Mouse (Mus musculus): Measurements from ENCODE around the gene Hivep2. TPM values are rescaled to one million over a fixed set of nuclear protein-coding genes. Genes with fewer than 3 reads are reported as not detected.

Hivep2 gene
- polyA plus RNA-seq, 1 experiment from 2014 or later = 1.2 TPM

DNA sequence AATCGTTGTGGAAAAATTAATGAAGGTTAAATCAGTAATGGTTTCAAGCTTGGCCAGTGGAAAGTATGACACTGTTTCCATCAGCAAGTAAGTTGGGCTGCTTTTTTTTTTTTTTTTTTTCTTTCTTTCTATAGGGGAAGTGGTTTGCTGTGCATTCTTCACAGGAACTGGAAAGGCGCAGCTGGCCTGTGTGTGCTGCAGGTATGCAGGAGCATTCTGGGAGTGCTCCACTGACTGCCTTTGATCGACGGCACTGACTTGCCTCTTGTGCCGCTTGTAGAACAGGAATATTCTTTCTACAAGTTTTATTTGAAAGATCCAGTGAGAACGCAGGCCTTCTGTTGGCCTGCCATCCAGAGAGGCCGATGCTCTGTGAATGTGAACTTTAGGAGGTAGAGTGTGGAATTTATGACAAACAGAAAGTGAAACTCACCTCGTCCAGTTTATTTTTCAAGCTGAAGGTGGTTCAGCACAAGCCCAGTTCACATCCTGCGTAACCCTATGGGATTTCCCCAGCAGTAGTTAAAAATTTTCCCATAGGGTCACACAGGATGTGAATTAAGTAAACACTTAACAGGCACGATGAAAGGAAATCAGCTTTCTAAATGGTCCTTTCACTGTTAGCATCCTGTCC, 120.1 kb downstream of the Hivep2 start:
- Histone ChIP-seq H3K27me3 (ENCODE audit: low read depth, poor library complexity, severe bottlenecking) (no peaks in the 10 kb centered on the region), H3K4me1 (no peaks in the 10 kb centered on the region), H3K4me3 (no peak overlapping the region), H3K27ac (replicated peaks) (no peak overlapping the region), H3K9me3 (replicated peaks) (no peaks in the 10 kb centered on the region), H3K36me3 (no peaks in the 10 kb centered on the region)
- no peak for DNase-seq (ENCODE audit: low spot score)
- WGBS = 87% methylated on average over 10 of the region's 10 CpGs

DNA sequence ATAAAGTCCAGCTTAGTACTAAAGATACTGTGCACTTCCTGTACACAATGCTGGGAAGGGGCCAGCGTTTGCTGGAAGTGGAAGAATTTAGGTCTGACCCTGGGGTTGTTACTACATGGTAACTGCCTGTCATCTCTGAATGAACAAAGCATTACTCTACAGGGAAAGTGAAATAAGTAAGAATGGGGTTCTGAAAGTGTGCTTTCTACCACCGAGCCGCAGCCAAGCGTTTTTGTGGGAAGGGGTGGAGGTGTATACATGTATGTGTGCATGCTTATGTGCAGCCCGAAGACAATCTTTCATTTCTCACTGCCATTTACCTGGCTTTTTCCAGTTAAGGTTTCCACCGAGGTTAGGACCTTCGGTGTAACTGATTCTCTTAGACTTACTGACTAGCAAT, 121.4 kb downstream of the Hivep2 start:
- 86% methylated on average over 7 of the region's 7 CpGs for WGBS

GRCm38 (mm10) chr10:14089488-14089887, 123.6 kb downstream of the Hivep2 start:
- H3K27me3 ChIP-seq (ENCODE audit: low read depth, poor library complexity, severe bottlenecking) = no peaks in the 10 kb centered on the region
- no peak overlapping the region for H3K4me3 ChIP-seq
- DNase-seq (ENCODE audit: low spot score) = peak; percentile 18
- no peaks in the 10 kb centered on the region for H3K4me1 ChIP-seq
- 52% methylated on average over 9 of the region's 9 CpGs for WGBS
- H3K9me3 ChIP-seq (replicated peaks) = no peaks in the 10 kb centered on the region; the same call in 1 of the 2 replicates
- H3K36me3 ChIP-seq = no peaks in the 10 kb centered on the region
- H3K27ac ChIP-seq (replicated peaks) = no peak overlapping the region

More for the DNA sequence above, 121.4 kb downstream of the Hivep2 start:
- no peak for DNase-seq (ENCODE audit: low spot score)
- no peak overlapping the region for H3K4me3 ChIP-seq
- H3K27me3 ChIP-seq (ENCODE audit: low read depth, poor library complexity, severe bottlenecking) = no peaks in the 10 kb centered on the region
- no peaks in the 10 kb centered on the region; the same call in 1 of the 2 replicates for H3K9me3 ChIP-seq (replicated peaks)
- no peak overlapping the region for H3K27ac ChIP-seq (replicated peaks)
- H3K4me1 ChIP-seq = no peaks in the 10 kb centered on the region
- H3K36me3 ChIP-seq = no peaks in the 10 kb centered on the region

- 85% methylated on average over 4 of the region's 4 CpGs for WGBS
- DNase-seq (ENCODE audit: low spot score) = no peak
- Histone ChIP-seq H3K27ac (replicated peaks) (no peak overlapping the region), H3K4me3 (no peak overlapping the region), H3K36me3 (no peaks in the 10 kb centered on the region), H3K27me3 (ENCODE audit: low read depth, poor library complexity, severe bottlenecking) (no peaks in the 10 kb centered on the region), H3K4me1 (peaks cover 10% of the 10 kb centered on the region), H3K9me3 (replicated peaks) (no peaks in the 10 kb centered on the region; the same call in 1 of the 2 replicates)
These were observed 128.2 kb downstream of the Hivep2 start for GRCm38 (mm10) chr10:14094033-14094432.

DNA sequence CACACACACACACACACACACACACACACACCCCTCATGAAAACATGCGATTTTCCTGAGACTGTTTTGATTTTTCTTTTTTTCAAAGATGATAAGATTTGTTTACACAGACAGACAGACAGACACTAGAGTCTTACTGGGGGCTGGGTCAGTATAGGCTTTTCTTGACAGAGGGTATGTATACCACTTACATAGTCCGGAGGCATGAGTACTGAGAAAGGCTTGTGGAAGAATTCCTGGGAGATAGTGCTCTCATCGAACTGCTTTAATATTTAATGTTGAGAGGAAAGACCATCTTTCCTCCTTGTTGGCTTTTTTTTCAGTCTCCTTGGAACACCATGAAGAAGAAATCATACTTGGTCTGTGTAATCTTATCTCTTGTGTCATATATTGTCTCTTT, 130.2 kb downstream of the Hivep2 start:
- DNase-seq (ENCODE audit: low spot score) = no peak
- no peaks in the 10 kb centered on the region for H3K36me3 ChIP-seq
- no peaks in the 10 kb centered on the region; the same call in 1 of the 2 replicates for H3K9me3 ChIP-seq (replicated peaks)
- H3K4me1 ChIP-seq = peaks cover 10% of the 10 kb centered on the region
- H3K27ac ChIP-seq (replicated peaks) = no peak overlapping the region
- 87% methylated on average over 3 of the region's 3 CpGs for WGBS
- no peak overlapping the region for H3K4me3 ChIP-seq
- H3K27me3 ChIP-seq (ENCODE audit: low read depth, poor library complexity, severe bottlenecking) = no peaks in the 10 kb centered on the region

DNA sequence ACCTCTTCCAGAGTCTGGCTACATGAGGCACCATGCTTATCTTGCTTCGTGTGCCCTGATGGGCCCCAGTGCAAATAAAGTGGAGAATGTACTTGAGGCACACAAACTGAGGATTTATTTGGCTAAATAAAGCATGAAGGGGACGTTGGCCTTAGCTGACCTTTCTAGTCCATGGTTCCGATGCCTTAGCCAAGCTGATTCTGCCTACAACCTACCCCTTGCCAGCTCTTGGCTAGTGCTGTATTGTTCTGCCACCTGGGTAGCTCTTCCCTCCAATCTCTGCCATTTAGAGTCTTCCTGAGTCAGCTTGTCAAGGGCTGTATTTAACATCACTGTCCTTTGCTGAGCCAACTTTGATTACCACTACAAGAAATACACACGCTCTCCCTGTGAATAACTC, 133.3 kb downstream of the Hivep2 start:
- Histone ChIP-seq H3K4me1 (peaks cover 10% of the 10 kb centered on the region), H3K27ac (replicated peaks) (no peak overlapping the region), H3K36me3 (no peaks in the 10 kb centered on the region), H3K9me3 (replicated peaks) (no peaks in the 10 kb centered on the region), H3K27me3 (ENCODE audit: low read depth, poor library complexity, severe bottlenecking) (no peaks in the 10 kb centered on the region), H3K4me3 (no peak overlapping the region)
- no peak for DNase-seq (ENCODE audit: low spot score)
- 89% methylated on average over 4 of the region's 4 CpGs for WGBS

DNA sequence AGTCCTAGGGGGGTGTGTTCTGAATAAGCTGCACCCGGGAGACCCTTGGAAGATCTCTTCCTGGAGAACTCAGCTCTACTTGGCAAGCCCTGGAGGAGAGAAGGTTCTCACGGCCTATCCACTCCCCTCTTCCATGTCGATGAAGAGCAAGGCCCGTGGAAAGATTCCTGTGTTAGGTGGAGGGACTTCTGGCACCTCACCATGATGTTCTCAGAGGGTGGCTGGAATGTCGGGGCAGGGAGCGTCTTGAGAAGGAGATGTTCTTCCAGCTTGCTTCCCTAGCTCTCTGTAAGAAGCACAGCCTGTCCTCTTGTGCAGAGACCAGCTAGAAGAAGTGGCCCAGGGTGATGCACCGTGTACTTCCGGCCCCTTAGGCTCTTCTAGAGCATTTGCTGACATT, 134.2 kb downstream of the Hivep2 start:
- Histone ChIP-seq H3K4me1 (peaks cover 9% of the 10 kb centered on the region), H3K27me3 (ENCODE audit: low read depth, poor library complexity, severe bottlenecking) (no peaks in the 10 kb centered on the region), H3K27ac (replicated peaks) (no peak overlapping the region), H3K36me3 (no peaks in the 10 kb centered on the region), H3K9me3 (replicated peaks) (no peaks in the 10 kb centered on the region), H3K4me3 (no peak overlapping the region)
- WGBS = 88% methylated on average over 8 of the region's 8 CpGs
- no peak for DNase-seq (ENCODE audit: low spot score)

DNA sequence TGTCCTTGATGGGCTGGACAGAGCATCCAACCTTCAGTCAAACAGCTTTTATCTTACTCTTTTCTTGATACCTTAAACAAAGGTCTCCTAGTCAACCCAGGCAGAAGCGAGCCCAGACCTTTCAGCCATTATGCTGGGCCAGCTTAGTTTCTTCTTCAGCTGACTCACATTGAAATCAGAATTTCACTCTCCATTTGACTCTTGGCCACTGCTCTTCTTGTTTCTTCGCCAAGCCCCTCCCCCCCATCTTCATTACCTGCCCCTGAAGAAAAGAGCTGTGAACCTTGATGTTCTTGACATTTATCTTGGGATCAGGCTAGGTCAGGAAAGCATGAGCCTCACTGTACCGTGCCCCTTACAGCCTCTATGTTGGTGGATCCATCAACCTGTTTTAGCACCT, 135.0 kb downstream of the Hivep2 start:
- H3K27me3 ChIP-seq (ENCODE audit: low read depth, poor library complexity, severe bottlenecking) = no peaks in the 10 kb centered on the region
- WGBS = 87% methylated on average over 3 of the region's 3 CpGs
- H3K4me1 ChIP-seq = peaks cover under 1% of the 10 kb centered on the region; the same call in 1 of the 2 replicates
- H3K9me3 ChIP-seq (replicated peaks) = no peaks in the 10 kb centered on the region
- H3K27ac ChIP-seq (replicated peaks) = no peak overlapping the region
- no peak for DNase-seq (ENCODE audit: low spot score)
- H3K36me3 ChIP-seq = no peaks in the 10 kb centered on the region
- H3K4me3 ChIP-seq = no peak overlapping the region

- Histone ChIP-seq H3K27ac (replicated peaks) (no peak overlapping the region), H3K4me3 (no peak overlapping the region), H3K4me1 (no peaks in the 10 kb centered on the region), H3K36me3 (no peaks in the 10 kb centered on the region), H3K27me3 (ENCODE audit: low read depth, poor library complexity, severe bottlenecking) (no peaks in the 10 kb centered on the region), H3K9me3 (replicated peaks) (no peaks in the 10 kb centered on the region)
- 91% methylated on average over 5 of the region's 5 CpGs for WGBS
- DNase-seq (ENCODE audit: low spot score) = no peak
These were observed 136.1 kb downstream of the Hivep2 start for GRCm38 (mm10) chr10:14101966-14102365.

- Histone ChIP-seq H3K9me3 (replicated peaks) (no peaks in the 10 kb centered on the region), H3K4me3 (no peak overlapping the region), H3K36me3 (no peaks in the 10 kb centered on the region), H3K4me1 (no peaks in the 10 kb centered on the region), H3K27ac (replicated peaks) (no peak overlapping the region), H3K27me3 (ENCODE audit: low read depth, poor library complexity, severe bottlenecking) (no peaks in the 10 kb centered on the region)
- 87% methylated on average over 7 of the region's 7 CpGs for WGBS
- no peak for DNase-seq (ENCODE audit: low spot score)
These were observed 142.3 kb downstream of the Hivep2 start for GRCm38 (mm10) chr10:14107980-14108671.

DNA sequence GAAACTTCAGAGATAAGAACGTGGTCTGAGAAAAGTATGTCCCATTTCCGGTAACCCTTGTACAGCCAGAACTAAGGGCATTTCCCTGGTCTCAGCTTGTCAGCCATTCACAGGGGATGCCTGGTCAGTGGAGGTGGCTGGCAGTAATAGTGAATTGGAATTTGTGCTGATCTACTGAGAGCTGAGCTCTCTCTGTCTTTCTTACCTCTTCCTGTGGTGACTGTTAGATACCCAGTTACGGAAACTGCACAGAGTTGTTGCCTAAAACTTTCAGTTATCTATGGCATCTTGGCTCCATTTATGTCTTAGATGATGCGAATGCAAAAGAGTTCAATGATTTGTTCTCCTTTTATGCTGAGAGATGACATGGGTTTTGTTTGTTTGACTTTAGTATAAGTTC, 150.0 kb downstream of the Hivep2 start:
- Histone ChIP-seq H3K4me3 (no peak overlapping the region), H3K27me3 (ENCODE audit: low read depth, poor library complexity, severe bottlenecking) (no peaks in the 10 kb centered on the region), H3K36me3 (no peaks in the 10 kb centered on the region), H3K4me1 (no peaks in the 10 kb centered on the region), H3K27ac (replicated peaks) (no peak overlapping the region), H3K9me3 (replicated peaks) (no peaks in the 10 kb centered on the region)
- WGBS = 90% methylated on average over 4 of the region's 4 CpGs
- DNase-seq (ENCODE audit: low spot score) = no peak

DNA sequence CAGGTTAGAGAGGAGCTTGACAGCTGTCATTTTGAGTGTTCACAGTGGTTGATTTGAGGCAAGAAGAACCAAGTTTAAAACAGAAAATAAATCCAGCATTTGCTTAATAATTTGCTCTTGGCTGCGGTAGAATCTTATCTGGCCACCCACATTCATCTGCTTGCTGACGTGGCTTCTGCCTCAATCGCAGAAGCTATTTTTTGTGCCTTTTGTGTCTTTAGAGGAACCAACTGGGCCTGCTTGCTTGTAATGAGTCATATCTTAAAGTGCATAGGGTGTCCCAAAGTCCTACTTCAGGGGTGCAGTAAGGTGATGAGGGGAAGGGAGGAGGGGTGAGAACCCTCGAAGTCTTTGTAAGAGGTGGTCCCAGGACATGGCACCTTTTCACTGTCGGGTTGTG, 151.1 kb downstream of the Hivep2 start:
- Histone ChIP-seq H3K36me3 (no peaks in the 10 kb centered on the region), H3K4me3 (no peak overlapping the region), H3K27ac (replicated peaks) (no peak overlapping the region), H3K9me3 (replicated peaks) (no peaks in the 10 kb centered on the region), H3K27me3 (ENCODE audit: low read depth, poor library complexity, severe bottlenecking) (no peaks in the 10 kb centered on the region), H3K4me1 (no peaks in the 10 kb centered on the region)
- no peak for DNase-seq (ENCODE audit: low spot score)
- whole genome bisulfite sequencing = 91% methylated on average over 5 of the region's 5 CpGs

- Histone ChIP-seq H3K27ac (replicated peaks) (no peak overlapping the region), H3K4me1 (no peaks in the 10 kb centered on the region), H3K36me3 (no peaks in the 10 kb centered on the region), H3K9me3 (replicated peaks) (no peaks in the 10 kb centered on the region), H3K27me3 (ENCODE audit: low read depth, poor library complexity, severe bottlenecking) (no peaks in the 10 kb centered on the region), H3K4me3 (no peak overlapping the region)
- no peak for DNase-seq (ENCODE audit: low spot score)
- WGBS = 94% methylated on average over 5 of the region's 5 CpGs
These were observed 153.3 kb downstream of the Hivep2 start for GRCm38 (mm10) chr10:14119201-14119600.
